Mouse (Mus musculus) activated CD4-positive, CD25-positive, alpha-beta regulatory T cell (primary cell): ENCODE results near the gene Gm21876. TPM values are rescaled to one million over a fixed set of nuclear protein-coding genes. Genes with fewer than 3 reads are reported as not detected.

Experiments used
- polyA plus RNA-seq, 2 experiments: library from polyadenylated mRNA; unstranded; fragments of 100-300 nt; shearing (Covaris generic); gene quantifications; one replicate each; pipeline ENCODE4 v1.2.1; 2017

The Gm21876 gene
- not detected for polyA plus RNA-seq

GRCm38 (mm10) chrX:21175553-21175952 is at the start of gene Gm21876:
Gene Gm21876 (minus strand): TSS chrX:21175653.

Other genes starting within 250 kb of the Gm21876 start
- gene Cfp, start 244.1 kb downstream of the Gm21876 start, polyA plus RNA-seq = 10 to 100 TPM in 1 of 2 experiments, 1 to 10 TPM in 1; 6.3 to 19.2 TPM
- gene Elk1, start 225.0 kb downstream of the Gm21876 start, polyA plus RNA-seq = 1 to 10 TPM; 6.4 to 8.5 TPM
- 10 to 100 TPM; 46.3 to 62.6 TPM for gene Uxt, start 213.6 kb downstream of the Gm21876 start, polyA plus RNA-seq
- 10 to 100 TPM; 10.3 to 14.3 TPM for gene Zfp182, start 113.3 kb downstream of the Gm21876 start, polyA plus RNA-seq
- gene Spaca5, start 107.2 kb downstream of the Gm21876 start, polyA plus RNA-seq = not detected
- gene Zfp300, start 86.1 kb downstream of the Gm21876 start, polyA plus RNA-seq = 1 to 10 TPM; 1.2 to 3.2 TPM
- gene Ssxa1, start 59.8 kb downstream of the Gm21876 start, polyA plus RNA-seq = not detected